ENCODE assay signal across 11 mouse cellular contexts in the genomic region with DNA sequence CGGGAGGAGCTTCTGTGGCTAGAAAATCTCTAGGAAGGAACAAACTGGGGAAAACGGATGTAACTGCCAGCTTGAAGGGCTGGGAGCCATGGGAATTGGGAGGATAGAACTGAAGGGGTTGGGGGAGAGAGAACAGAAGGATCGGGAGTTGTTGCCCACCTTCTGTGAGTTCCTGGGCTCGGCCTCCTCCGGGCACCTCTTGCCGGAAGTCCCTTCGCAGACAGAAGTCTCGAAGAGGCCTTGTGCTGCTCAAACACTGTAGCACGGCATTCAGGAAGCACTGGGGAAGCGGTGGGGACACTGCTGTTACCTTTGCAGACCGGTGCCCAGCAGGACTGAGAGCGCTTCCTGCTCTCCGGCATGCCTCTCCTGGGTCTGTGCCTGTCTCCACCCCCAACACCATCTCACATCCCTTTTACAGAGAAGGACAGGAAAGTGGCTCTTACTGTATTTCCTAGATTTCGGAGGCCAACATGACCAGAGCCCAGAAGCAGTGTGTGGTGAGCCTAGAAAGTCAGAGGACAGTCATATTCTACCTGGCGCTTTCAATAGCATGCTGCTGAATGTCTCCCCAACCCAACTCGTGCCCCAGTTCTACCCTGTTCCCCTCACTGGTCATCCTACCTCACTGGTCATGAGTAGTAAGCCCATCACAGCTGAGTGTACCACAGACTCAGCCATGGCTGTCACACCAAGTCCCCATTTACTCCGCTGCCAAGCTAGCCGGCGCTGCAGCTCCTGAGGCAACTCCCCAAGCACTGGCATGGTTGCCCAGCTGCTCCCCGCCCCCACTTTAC. TPM values are rescaled to one million over a fixed set of nuclear protein-coding genes. Genes with fewer than 3 reads are reported as not detected.
DNase-seq lines count a peak whose midpoint lies in the region; ATAC-seq and TF ChIP-seq lines count a peak whose summit lies in the region.
"Had no signal": no experiment of that assay in that cellular context is flagged by ENCODE, and none has a peak within 500 bp of the region (broad histone marks: within the 10 kb centered on the region; RNA-seq: fewer than 3 reads in every experiment).

No protein-coding gene starts in this region.

- no peaks in the 10 kb centered on the region for H3K27me3 ChIP-seq in heart, embryonic 16.5 days (ENCODE audit: control insufficient read depth, insufficient read depth, low read length)
- no peaks in the 10 kb centered on the region for H3K27me3 ChIP-seq in midbrain, embryonic 11.5 days (ENCODE audit: control insufficient read depth, insufficient read depth, low read length)
- H3K27me3 ChIP-seq in midbrain, embryonic 14.5 days (ENCODE audit: control insufficient read depth, insufficient read depth, low read length) = no peaks in the 10 kb centered on the region
- H3K27me3 ChIP-seq in stomach, postnatal 0 days (ENCODE audit: control insufficient read depth, insufficient read depth, low read length) = no peaks in the 10 kb centered on the region
- H3K27me3 ChIP-seq: hindbrain, embryonic 12.5 days had no signal

- peaks cover 22% of the 10 kb centered on the region for H3K4me1 ChIP-seq in heart, embryonic 16.5 days (ENCODE audit: control insufficient read depth, insufficient read depth, low read length)
- H3K4me1 ChIP-seq in midbrain, embryonic 11.5 days (ENCODE audit: control insufficient read depth, insufficient read depth, low read length) = peaks cover 16% of the 10 kb centered on the region
- peaks cover 12% of the 10 kb centered on the region for H3K4me1 ChIP-seq in midbrain, embryonic 14.5 days (ENCODE audit: control insufficient read depth, insufficient read depth, low read length)
- H3K4me1 ChIP-seq in stomach, postnatal 0 days (replicated peaks; ENCODE audit: control insufficient read depth, insufficient read depth) = peaks cover 6% of the 10 kb centered on the region; the same call in 1 of the 2 replicates

- H3K4me3 ChIP-seq in heart, embryonic 16.5 days (ENCODE audit: low read length) = no peak overlapping the region
- H3K4me3 ChIP-seq in midbrain, embryonic 11.5 days (ENCODE audit: low read depth, low read length) = no peak overlapping the region; the same call in 1 of the 2 replicates
- no peak overlapping the region for H3K4me3 ChIP-seq in midbrain, embryonic 14.5 days (replicated peaks; ENCODE audit: low read depth, low read length)
- no peak overlapping the region for H3K4me3 ChIP-seq in stomach, postnatal 0 days (ENCODE audit: low read depth, low read length)
- H3K4me3 ChIP-seq: hindbrain, embryonic 12.5 days had no signal

- peak; percentile 13 for DNase-seq in adrenal gland, postnatal 10 days
- DNase-seq in adrenal gland, adult 8-10 months = no peak
- no peak for DNase-seq in heart, adult 8-10 months (ENCODE audit: low spot score)
- peak; percentile 51 for DNase-seq in midbrain, embryonic 11.5 days (ENCODE audit: low spot score, missing footprints)
- DNase-seq in midbrain, embryonic 14.5 days = no peak
- DNase-seq in stomach, postnatal 0 days (ENCODE audit: low spot score) = no peak
- no peak for DNase-seq in right cerebral cortex, postnatal 14 days
- DNase-seq: adrenal gland, postnatal 25 days; lung, embryonic 14.5 days had no signal

- H3K4me2 ChIP-seq in heart, embryonic 16.5 days (ENCODE audit: low read depth, low read length) = no peak overlapping the region
- H3K4me2 ChIP-seq in midbrain, embryonic 11.5 days = no peak overlapping the region
- H3K4me2 ChIP-seq in midbrain, embryonic 14.5 days (ENCODE audit: low read length) = no peak overlapping the region
- H3K4me2 ChIP-seq in stomach, postnatal 0 days (replicated peaks; ENCODE audit: low read depth) = no peak overlapping the region
- H3K4me2 ChIP-seq: lung, embryonic 14.5 days had no signal

- peaks cover 22% of the 10 kb centered on the region for H3K36me3 ChIP-seq in heart, embryonic 16.5 days (ENCODE audit: control insufficient read depth, insufficient read depth)
- H3K36me3 ChIP-seq in midbrain, embryonic 11.5 days (ENCODE audit: control insufficient read depth, insufficient read depth, low read length) = peaks cover 14% of the 10 kb centered on the region
- H3K36me3 ChIP-seq in midbrain, embryonic 14.5 days (ENCODE audit: control insufficient read depth, insufficient read depth, low read length) = peaks cover 57% of the 10 kb centered on the region
- H3K36me3 ChIP-seq in stomach, postnatal 0 days (ENCODE audit: control insufficient read depth, insufficient read depth, low read length) = peaks cover 14% of the 10 kb centered on the region

- ATAC-seq in heart, embryonic 16.5 days (replicated peaks; ENCODE audit: extremely low read depth, insufficient read depth, low FRiP score) = no peak
- no peak for ATAC-seq in midbrain, embryonic 11.5 days (ENCODE audit: low FRiP score)
- no peak for ATAC-seq in midbrain, embryonic 14.5 days (ENCODE audit: low FRiP score, low TSS enrichment)
- no peak for ATAC-seq in stomach, postnatal 0 days (ENCODE audit: low FRiP score, low TSS enrichment)

- 0 out of 2 replicates have a peak overlapping the region, but pooled peaks have one; percentile 18 for H3K9ac ChIP-seq in heart, embryonic 16.5 days (ENCODE audit: low read length)
- no peak overlapping the region for H3K9ac ChIP-seq in midbrain, embryonic 11.5 days (ENCODE audit: low read length)
- no peak overlapping the region for H3K9ac ChIP-seq in midbrain, embryonic 14.5 days (replicated peaks; ENCODE audit: low read length)
- H3K9ac ChIP-seq in stomach, postnatal 0 days (ENCODE audit: low read length) = no peak overlapping the region
- H3K9ac ChIP-seq: lung, embryonic 14.5 days had no signal

- H3K9me3 ChIP-seq in heart, embryonic 16.5 days (replicated peaks; ENCODE audit: control insufficient read depth, low read length) = no peaks in the 10 kb centered on the region
- no peaks in the 10 kb centered on the region for H3K9me3 ChIP-seq in midbrain, embryonic 11.5 days (ENCODE audit: control insufficient read depth, low read length)
- H3K9me3 ChIP-seq in midbrain, embryonic 14.5 days (ENCODE audit: control insufficient read depth, low read length) = no peaks in the 10 kb centered on the region
- H3K9me3 ChIP-seq in stomach, postnatal 0 days (ENCODE audit: control insufficient read depth, low read length) = no peaks in the 10 kb centered on the region
- H3K9me3 ChIP-seq: hindbrain, embryonic 12.5 days had no signal

- WGBS in heart, embryonic 16.5 days = 84% methylated on average over 20 of the region's 20 CpGs
- 92% methylated on average over 20 of the region's 20 CpGs for WGBS in midbrain, embryonic 11.5 days
- WGBS in midbrain, embryonic 14.5 days = 92% methylated on average over 20 of the region's 20 CpGs
- WGBS in stomach, postnatal 0 days = 87% methylated on average over 20 of the region's 20 CpGs

- no peak for TF ChIP-seq CTCF in stomach, postnatal 0 days (IDR thresholded peaks at IDR 0.05; ENCODE audit: low read depth)

- TF ChIP-seq EP300 in stomach, postnatal 0 days (optimal IDR thresholded peaks at IDR 0.05) = no peak

- 0 out of 2 replicates have a peak overlapping the region, but pooled peaks have one; percentile 10 for H3K27ac ChIP-seq in heart, embryonic 16.5 days (ENCODE audit: low read length)
- no peak overlapping the region for H3K27ac ChIP-seq in midbrain, embryonic 11.5 days (ENCODE audit: low read depth, low read length)
- H3K27ac ChIP-seq in midbrain, embryonic 14.5 days (replicated peaks; ENCODE audit: low read depth, low read length) = no peak overlapping the region
- 0 out of 2 replicates have a peak overlapping the region, but pooled peaks have one; percentile 30 for H3K27ac ChIP-seq in stomach, postnatal 0 days (replicated peaks)
- H3K27ac ChIP-seq: hindbrain, embryonic 12.5 days had no signal

RNA-seq across cellular contexts. Expression of a gene that starts 2.5 kb away (rescaled TPM):
- 10 to 100 TPM; 31.8 to 40.2 TPM for total RNA-seq in adrenal gland, postnatal 10 days (2021)
- 10 to 100 TPM; 39.3 to 64.7 (median 52.0) TPM for total RNA-seq in adrenal gland, adult 8-10 months (2022)
- 48.5 and 55.8 TPM in 2 replicates for polyA plus RNA-seq in heart, embryonic 16.5 days (2015; fragmentation: Nextera tagmentation; extraction: Ambion mirVana)
- total RNA-seq in heart, adult 8-10 months (2022) = 10 to 100 TPM; 18.9 to 21.1 (median 19.9) TPM
- polyA plus RNA-seq in midbrain, embryonic 11.5 days (2014; fragmentation: Nextera tagmentation; extraction: Ambion mirVana) = 84.7 and 88.6 TPM in 2 replicates
- polyA plus RNA-seq in midbrain, embryonic 14.5 days (2014; fragmentation: Nextera tagmentation; extraction: Ambion mirVana) = 92.6 and 98.9 TPM in 2 replicates
- 25.0 and 26.4 TPM in 2 replicates for polyA plus RNA-seq in stomach, postnatal 0 days (2015; fragmentation: Nextera tagmentation; extraction: Ambion mirVana)

RNA-seq across cellular contexts. Expression of a gene that starts 4.3 kb away (rescaled TPM):
- 10 to 100 TPM; 30.8 to 43.8 TPM for total RNA-seq in adrenal gland, postnatal 10 days (2021)
- 10 to 100 TPM; 39.7 to 86.2 (median 65.6) TPM for total RNA-seq in adrenal gland, adult 8-10 months (2022)
- polyA plus RNA-seq in heart, embryonic 16.5 days (2015; fragmentation: Nextera tagmentation; extraction: Ambion mirVana) = 32.4 and 41.9 TPM in 2 replicates
- total RNA-seq in heart, adult 8-10 months (2022) = 10 to 100 TPM; 11.9 to 16.6 (median 12.7) TPM
- polyA plus RNA-seq in midbrain, embryonic 11.5 days (2014; fragmentation: Nextera tagmentation; extraction: Ambion mirVana) = 54.1 and 56.3 TPM in 2 replicates
- 43.2 and 46.8 TPM in 2 replicates for polyA plus RNA-seq in midbrain, embryonic 14.5 days (2014; fragmentation: Nextera tagmentation; extraction: Ambion mirVana)
- 16.8 and 21.3 TPM in 2 replicates for polyA plus RNA-seq in stomach, postnatal 0 days (2015; fragmentation: Nextera tagmentation; extraction: Ambion mirVana)

RNA-seq across cellular contexts. Expression of a gene that starts 9.5 kb away (rescaled TPM):
- 100 to 1,000 TPM; 145 to 153 TPM for total RNA-seq in adrenal gland, postnatal 10 days (2021)
- 100 to 1,000 TPM; 179 to 200 (median 194) TPM for total RNA-seq in adrenal gland, adult 8-10 months (2022)
- 82.0 and 82.1 TPM in 2 replicates for polyA plus RNA-seq in heart, embryonic 16.5 days (2015; fragmentation: Nextera tagmentation; extraction: Ambion mirVana)
- 10 to 100 TPM; 88.2 to 96.3 (median 90.7) TPM for total RNA-seq in heart, adult 8-10 months (2022)
- 115 and 117 TPM in 2 replicates for polyA plus RNA-seq in midbrain, embryonic 11.5 days (2014; fragmentation: Nextera tagmentation; extraction: Ambion mirVana)
- polyA plus RNA-seq in midbrain, embryonic 14.5 days (2014; fragmentation: Nextera tagmentation; extraction: Ambion mirVana) = 120 and 132 TPM in 2 replicates
- 134 and 135 TPM in 2 replicates for polyA plus RNA-seq in stomach, postnatal 0 days (2015; fragmentation: Nextera tagmentation; extraction: Ambion mirVana)

RNA-seq across cellular contexts. Expression of a gene that starts 15.2 kb away (rescaled TPM):
- total RNA-seq in adrenal gland, postnatal 10 days (2021) = 10 to 100 TPM; 28.9 to 34.7 TPM
- 10 to 100 TPM; 28.5 to 44.8 (median 43.0) TPM for total RNA-seq in adrenal gland, adult 8-10 months (2022)
- 47.5 and 54.9 TPM in 2 replicates for polyA plus RNA-seq in heart, embryonic 16.5 days (2015; fragmentation: Nextera tagmentation; extraction: Ambion mirVana)
- total RNA-seq in heart, adult 8-10 months (2022) = 10 to 100 TPM; 15.4 to 20.8 (median 19.1) TPM
- 49.5 and 58.4 TPM in 2 replicates for polyA plus RNA-seq in midbrain, embryonic 11.5 days (2014; fragmentation: Nextera tagmentation; extraction: Ambion mirVana)
- polyA plus RNA-seq in midbrain, embryonic 14.5 days (2014; fragmentation: Nextera tagmentation; extraction: Ambion mirVana) = 101 and 105 TPM in 2 replicates
- polyA plus RNA-seq in stomach, postnatal 0 days (2015; fragmentation: Nextera tagmentation; extraction: Ambion mirVana) = 32.9 and 34.2 TPM in 2 replicates

RNA-seq across cellular contexts. Expression of a gene that starts 34.1 kb away (rescaled TPM):
- total RNA-seq in adrenal gland, postnatal 10 days (2021) = 1,000 to 10,000 TPM in 1 of 2 experiments, 100 to 1,000 TPM in 1; 996 to 1,019 TPM
- 100 to 1,000 TPM; 609 to 713 (median 672) TPM for total RNA-seq in adrenal gland, adult 8-10 months (2022)
- 659 and 700 TPM in 2 replicates for polyA plus RNA-seq in heart, embryonic 16.5 days (2015; fragmentation: Nextera tagmentation; extraction: Ambion mirVana)
- 1,000 to 10,000 TPM; 1,619 to 1,708 (median 1,672) TPM for total RNA-seq in heart, adult 8-10 months (2022)
- polyA plus RNA-seq in midbrain, embryonic 11.5 days (2014; fragmentation: Nextera tagmentation; extraction: Ambion mirVana) = 232 and 274 TPM in 2 replicates
- 185 and 220 TPM in 2 replicates for polyA plus RNA-seq in midbrain, embryonic 14.5 days (2014; fragmentation: Nextera tagmentation; extraction: Ambion mirVana)
- 210 and 218 TPM in 2 replicates for polyA plus RNA-seq in stomach, postnatal 0 days (2015; fragmentation: Nextera tagmentation; extraction: Ambion mirVana)

Comparison
In these comparisons a context has a peak if more than half of its experiments do, and no peak if none do; other contexts are left out.
1. DNase-seq: peak in adrenal gland, postnatal 10 days (single experiment) and midbrain, embryonic 11.5 days (single experiment); none in adrenal gland, adult 8-10 months (single experiment), heart, adult 8-10 months (single experiment), midbrain, embryonic 14.5 days (single experiment), stomach, postnatal 0 days (single experiment) and right cerebral cortex, postnatal 14 days (single experiment).
2. H3K27ac ChIP-seq: peak in heart, embryonic 16.5 days (single experiment) and stomach, postnatal 0 days (single experiment); none in midbrain, embryonic 11.5 days (single experiment) and midbrain, embryonic 14.5 days (single experiment).